Mouse (Mus musculus): ENCODE results near the gene S100a14. TPM values are rescaled to one million over a fixed set of nuclear protein-coding genes. Genes with fewer than 3 reads are reported as not detected.

Gene S100a14
- polyA plus RNA-seq, 1 experiment from 2014 or later: 7.5 TPM

Other genes starting within 250 kb of the S100a14 start
- 11.3 and 15.4 TPM in 2 replicates for gene Gatad2b, start 233.7 kb upstream of the S100a14 start, polyA plus RNA-seq (2015; fragmentation: Nextera tagmentation; extraction: Ambion mirVana)
- gene Slc27a3, start 136.9 kb upstream of the S100a14 start, polyA plus RNA-seq (2015; fragmentation: Nextera tagmentation; extraction: Ambion mirVana): 15.7 and 18.3 TPM in 2 replicates
- 32.7 and 33.3 TPM in 2 replicates for gene Ints3, start 93.2 kb upstream of the S100a14 start, polyA plus RNA-seq (2015; fragmentation: Nextera tagmentation; extraction: Ambion mirVana)
- 20.0 and 20.5 TPM in 2 replicates for gene Npr1, start 61.0 kb upstream of the S100a14 start, polyA plus RNA-seq (2015; fragmentation: Nextera tagmentation; extraction: Ambion mirVana)
- gene Ilf2, start 50.7 kb upstream of the S100a14 start, polyA plus RNA-seq (2015; fragmentation: Nextera tagmentation; extraction: Ambion mirVana): 219 and 223 TPM in 2 replicates
- 73.9 and 80.1 TPM in 2 replicates for gene Snapin, start 35.8 kb upstream of the S100a14 start, polyA plus RNA-seq (2015; fragmentation: Nextera tagmentation; extraction: Ambion mirVana)
- 135 and 144 TPM in 2 replicates for gene Chtop, start 17.4 kb upstream of the S100a14 start, polyA plus RNA-seq (2015; fragmentation: Nextera tagmentation; extraction: Ambion mirVana)
- 116 and 122 TPM in 2 replicates for gene S100a1, start 12.5 kb upstream of the S100a14 start, polyA plus RNA-seq (2015; fragmentation: Nextera tagmentation; extraction: Ambion mirVana)
- gene S100a13, start 12.4 kb upstream of the S100a14 start, polyA plus RNA-seq (2015; fragmentation: Nextera tagmentation; extraction: Ambion mirVana): 43.4 and 45.8 TPM in 2 replicates
- gene S100a16, start 10.4 kb downstream of the S100a14 start, polyA plus RNA-seq (2015; fragmentation: Nextera tagmentation; extraction: Ambion mirVana): 214 and 232 TPM in 2 replicates
- gene S100a3, start 33.7 kb downstream of the S100a14 start, polyA plus RNA-seq (2015; fragmentation: Nextera tagmentation; extraction: Ambion mirVana): 0.12 and 0.44 TPM in 2 replicates
- not detected in 2 replicates for gene S100a2, start 63.4 kb downstream of the S100a14 start, polyA plus RNA-seq (2015; fragmentation: Nextera tagmentation; extraction: Ambion mirVana)
- not detected in 2 replicates for gene Gm42674, start 75.0 kb downstream of the S100a14 start, polyA plus RNA-seq (2015; fragmentation: Nextera tagmentation; extraction: Ambion mirVana)
- 3.6 and 5.5 TPM in 2 replicates for gene S100a4, start 76.9 kb downstream of the S100a14 start, polyA plus RNA-seq (2015; fragmentation: Nextera tagmentation; extraction: Ambion mirVana)
- gene S100a5, start 81.7 kb downstream of the S100a14 start, polyA plus RNA-seq (2015; fragmentation: Nextera tagmentation; extraction: Ambion mirVana): 0.45 and 0.99 TPM in 2 replicates
- gene S100a6, start 86.0 kb downstream of the S100a14 start, polyA plus RNA-seq (2015; fragmentation: Nextera tagmentation; extraction: Ambion mirVana): 173 and 181 TPM in 2 replicates
- 0.12 and 0.36 TPM in 2 replicates for gene S100a7a, start 127.2 kb downstream of the S100a14 start, polyA plus RNA-seq (2015; fragmentation: Nextera tagmentation; extraction: Ambion mirVana)
- 13.9 and 22.6 TPM in 2 replicates for gene S100a8, start 142.1 kb downstream of the S100a14 start, polyA plus RNA-seq (2015; fragmentation: Nextera tagmentation; extraction: Ambion mirVana)
- gene S100a9, start 168.9 kb downstream of the S100a14 start, polyA plus RNA-seq (2015; fragmentation: Nextera tagmentation; extraction: Ambion mirVana): 9.6 and 15.0 TPM in 2 replicates
- gene Pglyrp4, start 200.1 kb downstream of the S100a14 start, polyA plus RNA-seq (2015; fragmentation: Nextera tagmentation; extraction: Ambion mirVana): not detected in 2 replicates